Mouse (Mus musculus) CH12.LX (cell line): ENCODE measurements around the gene Ephb3. TPM values are rescaled to one million over a fixed set of nuclear protein-coding genes. Genes with fewer than 3 reads are reported as not detected.

Source experiments
- DNase-seq: peaks from one replicate; pipeline ENCODE4 v3.0.0-alpha.2; 2013; ENCODE audit errors: extremely low read depth
- H3K27ac ChIP-seq: 2 replicates; pipeline ENCODE4 v1.5.1; 2012; ENCODE audit warnings: low read depth, mild to moderate bottlenecking, control low read depth, moderate library complexity; ENCODE audit not compliant: insufficient read depth
- H3K27me3 ChIP-seq: replicated peaks from 2 replicates; pipeline ENCODE3; 2012; ENCODE audit warnings: inconsistent platforms
- H3K36me3 ChIP-seq, 2 experiments: replicated peaks in 1 of 2; 2 replicates each; pipeline versions ENCODE3 to v1.6.1; 2012; ENCODE audit warnings: inconsistent platforms in 1 of 2, low read length in 1 of 2, mild to moderate bottlenecking in 1 of 2, mixed read lengths in 1 of 2, moderate library complexity in 1 of 2; ENCODE audit not compliant: control insufficient read depth in 1 of 2, insufficient read depth in 1 of 2
- H3K4me1 ChIP-seq, 2 experiments: 2 replicates each; pipeline ENCODE4 v1.6.1; 2012; ENCODE audit warnings: inconsistent platforms in 1 of 2, moderate library complexity in 1 of 2; ENCODE audit not compliant: insufficient read depth in 2 of 2, control insufficient read depth in 1 of 2
- H3K4me2 ChIP-seq: 2 replicates; pipeline ENCODE4 v1.6.1; 2012; ENCODE audit warnings: low read depth, mild to moderate bottlenecking, control low read depth; ENCODE audit not compliant: poor library complexity, insufficient read depth, severe bottlenecking
- H3K4me3 ChIP-seq, 3 experiments: fragments of 150-350 bp in 1 of 3; sonication (generic) in 1 of 3; replicated peaks in 1 of 3; 2 replicates each; pipeline versions ENCODE3 to v1.5.1; 2011 to 2012; ENCODE audit warnings: low read depth in 2 of 3, low read length in 2 of 3, mild to moderate bottlenecking in 2 of 3, moderate library complexity in 2 of 3, control low read depth in 1 of 3, improper control_type of control experiment in 1 of 3, inconsistent platforms in 1 of 3, mixed read lengths in 1 of 3; ENCODE audit not compliant: poor library complexity in 1 of 3
- H3K79me2 ChIP-seq: replicated peaks from 2 replicates; pipeline ENCODE4 v1.6.1; 2012; ENCODE audit warnings: mild to moderate bottlenecking, moderate library complexity; ENCODE audit not compliant: control insufficient read depth, poor library complexity, insufficient read depth, severe bottlenecking; ENCODE audit errors: extremely low read depth
- H3K9ac ChIP-seq: 2 replicates; pipeline ENCODE4 v1.6.1; 2012; ENCODE audit warnings: low read depth, mild to moderate bottlenecking, control low read depth, moderate library complexity; ENCODE audit not compliant: insufficient read depth
- H3K9me3 ChIP-seq: replicated peaks from 2 replicates; pipeline ENCODE3; 2012; ENCODE audit warnings: low read length, inconsistent platforms, mixed read lengths
- BHLHE40 ChIP-seq: IDR thresholded peaks from 2 replicates; pipeline ENCODE4 v1.6.1; 2011; ENCODE audit warnings: mild to moderate bottlenecking, low read depth, low read length, improper control_type of control experiment
- CHD2 ChIP-seq: IDR thresholded peaks from 2 replicates; pipeline ENCODE4 v1.6.1; 2011; ENCODE audit warnings: low read length, improper control_type of control experiment
- CTCF ChIP-seq, 2 experiments: IDR thresholded peaks in 1 of 2; conservative IDR thresholded peaks in 1 of 2; 2 replicates each; pipeline ENCODE4 v1.5.1; 2011 to 2012; ENCODE audit warnings: low read depth in 2 of 2, low read length in 2 of 2, improper control_type of control experiment in 1 of 2, inconsistent platforms in 1 of 2, mild to moderate bottlenecking in 1 of 2, moderate library complexity in 1 of 2
- E2F4 ChIP-seq: IDR thresholded peaks from 2 replicates; pipeline ENCODE4 v1.6.1; 2011; ENCODE audit warnings: low read depth, low read length, improper control_type of control experiment; ENCODE audit not compliant: insufficient replicate concordance
- ELF1 ChIP-seq: IDR thresholded peaks from 2 replicates; pipeline ENCODE4 v1.6.1; 2014; ENCODE audit warnings: low read depth, mild to moderate bottlenecking, inconsistent platforms, low read length, improper control_type of control experiment
- HCFC1 ChIP-seq: IDR thresholded peaks from 2 replicates; pipeline ENCODE4 v1.6.1; 2012; ENCODE audit warnings: low read depth, mild to moderate bottlenecking, inconsistent platforms, low read length, improper control_type of control experiment
- JUN ChIP-seq: IDR thresholded peaks from 2 replicates; pipeline ENCODE4 v1.6.1; 2011; ENCODE audit warnings: low read depth, mild to moderate bottlenecking, low read length, improper control_type of control experiment, moderate library complexity; ENCODE audit not compliant: insufficient read depth
- JUND ChIP-seq: conservative IDR thresholded peaks from 2 replicates; pipeline ENCODE4 v1.6.1; 2011; ENCODE audit warnings: low read depth, low read length, improper control_type of control experiment
- MAFK ChIP-seq: IDR thresholded peaks from 2 replicates; pipeline ENCODE4 v1.6.1; 2011; ENCODE audit warnings: low read length, improper control_type of control experiment; ENCODE audit not compliant: insufficient replicate concordance
- MEF2A ChIP-seq: IDR thresholded peaks from 2 replicates; pipeline ENCODE4 v1.6.1; 2014; ENCODE audit warnings: low read depth, mild to moderate bottlenecking, inconsistent platforms, low read length, improper control_type of control experiment, borderline replicate concordance
- MXI1 ChIP-seq: IDR thresholded peaks from 2 replicates; pipeline ENCODE4 v1.6.1; 2011; ENCODE audit warnings: mild to moderate bottlenecking, low read depth, low read length, improper control_type of control experiment
- MYC ChIP-seq: IDR thresholded peaks from 2 replicates; pipeline ENCODE4 v1.6.1; 2011; ENCODE audit warnings: low read depth, mild to moderate bottlenecking, improper control_type of control experiment, low read length
- NELFE ChIP-seq: IDR thresholded peaks from 2 replicates; pipeline ENCODE4 v1.6.1; 2011; ENCODE audit warnings: low read depth, low read length, improper control_type of control experiment
- NRF1 ChIP-seq: IDR thresholded peaks from 2 replicates; pipeline ENCODE4 v1.6.1; 2014; ENCODE audit warnings: low read depth, mild to moderate bottlenecking, inconsistent platforms, low read length, improper control_type of control experiment, moderate library complexity
- PAX5 ChIP-seq: IDR thresholded peaks from 2 replicates; pipeline ENCODE4 v1.6.1; 2012; ENCODE audit warnings: low read length, inconsistent platforms, mixed read lengths
- POLR2A ChIP-seq: IDR thresholded peaks from 2 replicates; pipeline ENCODE4 v1.6.1; 2011; ENCODE audit warnings: low read depth, mild to moderate bottlenecking, improper control_type of control experiment, low read length
- POLR2AphosphoS2 ChIP-seq: IDR thresholded peaks from 2 replicates; pipeline ENCODE4 v1.6.1; 2011; ENCODE audit warnings: low read depth, low read length, improper control_type of control experiment
- SMC3 ChIP-seq: IDR thresholded peaks from 2 replicates; pipeline ENCODE4 v1.6.1; 2011; ENCODE audit warnings: low read depth, low read length, improper control_type of control experiment
- USF2 ChIP-seq: conservative IDR thresholded peaks from 2 replicates; pipeline ENCODE4 v1.6.1; 2011; ENCODE audit warnings: low read depth, low read length, improper control_type of control experiment
- ZKSCAN1 ChIP-seq: IDR thresholded peaks from 2 replicates; pipeline ENCODE4 v1.6.1; 2012; ENCODE audit warnings: low read depth, inconsistent platforms, low read length, improper control_type of control experiment, borderline replicate concordance
- ZNF384 ChIP-seq: IDR thresholded peaks from 2 replicates; pipeline ENCODE4 v1.6.1; 2012; ENCODE audit warnings: low read depth, low read length, improper control_type of control experiment, inconsistent platforms
- dilution Hi-C: fragments of 300-500 bp; cut with MboI; formaldehyde crosslinking; loops from 2 replicates; pipeline ENCODE4 v1.14.3; 2020; ENCODE audit warnings: low sequenced_read_pairs; ENCODE audit not compliant: extremely low pct_unique_long_range_greater_than_20kb, extremely low pct_ligation_motif_present
- in situ Hi-C: fragments of 300-500 bp; cut with MboI; formaldehyde crosslinking; loops from 3 replicates; pipeline ENCODE4 v1.14.3; 2019; ENCODE audit warnings: low sequenced_read_pairs, low pct_ligation_motif_present, low pct_unique_long_range_greater_than_20kb, mixed read lengths
- polyA plus RNA-seq: library from polyadenylated mRNA; unstranded; fragments of >175 nt; gene quantifications from 2 replicates; pipeline ENCODE4 v1.2.1, GENCODE M21; 2012; ENCODE audit warnings: low read depth; ENCODE audit not compliant: insufficient read length
- total RNA-seq, 2 experiments: library from RNA; depleted of rRNA; stranded (reverse); fragments of 300-350 nt in 1 of 2; fragments of >200 nt in 1 of 2; gene quantifications; 2 replicates each; pipeline ENCODE4 v1.2.3; 2012 to 2014

The Ephb3 gene
- total and polyA plus RNA-seq, 3 experiments = not detected

- no peaks in the 10 kb centered on the region for H3K9me3 ChIP-seq
- H3K4me2 ChIP-seq = no peak overlapping the region
- no peaks in the 10 kb centered on the region for H3K27me3 ChIP-seq
- no peak for DNase-seq
- in situ Hi-C loops = no loop called here
- H3K9ac ChIP-seq = no peak overlapping the region
- peaks cover 0 to 15% of the 10 kb centered on the region in 2 experiments; a peak in 3 of 4 replicates for H3K4me1 ChIP-seq
- dilution Hi-C loops = no loop called here
- H3K79me2 ChIP-seq = no peaks in the 10 kb centered on the region
- TF ChIP-seq MYC = no peak
- no peaks in the 10 kb centered on the region for H3K36me3 ChIP-seq
- no peak overlapping the region for H3K4me3 ChIP-seq
- H3K27ac ChIP-seq = no peak overlapping the region
Measured at GRCm38 (mm10) chr16:21210667-21211338, 6.2 kb downstream of the Ephb3 start.

- TF ChIP-seq ZKSCAN1 (no peak), CHD2 (no peak), ELF1 (no peak), JUN (no peak), NELFE (no peak), MXI1 (no peak), NRF1 (no peak), ZNF384 (no peak), PAX5 (no peak), HCFC1 (no peak), USF2 (no peak), POLR2AphosphoS2 (no peak), MEF2A (no peak), MAFK (no peak), JUND (no peak), POLR2A (no peak), CTCF (conservative IDR thresholded peaks at IDR 0.05 in 1 of 2, IDR thresholded peaks at IDR 0.05 in 1 of 2; ENCODE audit: low read depth in 2 of 2, low read length in 2 of 2) (no peak), E2F4 (no peak), SMC3 (no peak), BHLHE40 (no peak)
- Histone ChIP-seq H3K4me2 (no peak overlapping the region), H3K36me3 (no peaks in the 10 kb centered on the region), H3K4me1 (peaks cover 0 to 22% of the 10 kb centered on the region in 2 experiments; a peak in 3 of 4 replicates), H3K9me3 (no peaks in the 10 kb centered on the region), H3K9ac (no peak overlapping the region), H3K4me3 (no peak overlapping the region), H3K79me2 (no peaks in the 10 kb centered on the region), H3K27me3 (no peaks in the 10 kb centered on the region), H3K27ac (no peak overlapping the region)
- dilution Hi-C loops = no loop called here
- in situ Hi-C loops = no loop called here
- DNase-seq = no peak
Measured at GRCm38 (mm10) chr16:21211501-21211900, 6.9 kb downstream of the Ephb3 start.
